Mouse (Mus musculus): ENCODE data around the gene Pcdh7. TPM values are rescaled to one million over a fixed set of nuclear protein-coding genes. Genes with fewer than 3 reads are reported as not detected.
"Not testable (repeated sequence)": the region's sequence is repeated elsewhere in the genome, so short reads cannot be mapped to it uniquely, and the experiment has no call there.

The Pcdh7 gene
- polyA plus RNA-seq, 1 experiment from 2014 or later = 22.8 TPM

DNA sequence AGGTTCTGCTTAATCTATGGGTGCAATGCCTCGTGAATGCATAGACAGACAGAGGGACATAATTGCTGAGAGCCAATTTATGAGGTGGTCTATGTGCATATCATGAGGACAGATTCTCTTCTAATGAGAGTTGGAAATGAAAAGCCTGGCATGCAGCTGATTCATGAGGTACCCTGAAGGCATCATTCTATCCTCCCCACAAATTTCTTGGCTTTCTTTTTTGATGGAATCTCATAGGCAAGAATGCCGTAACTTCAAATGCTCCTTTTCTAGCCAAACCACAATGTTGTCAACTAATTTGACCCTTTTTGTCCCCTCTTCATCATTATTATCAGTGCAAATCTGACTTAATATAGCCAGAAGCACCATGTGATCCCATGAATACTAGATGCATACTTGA lies 426.1 kb downstream of the Pcdh7 start:
- Histone ChIP-seq H3K4me1 (ENCODE audit: control insufficient read depth, insufficient read depth, low read length) (no peaks in the 10 kb centered on the region), H3K9me3 (replicated peaks; ENCODE audit: control insufficient read depth, low read length) (no peaks in the 10 kb centered on the region), H3K4me3 (ENCODE audit: low read length) (no peak overlapping the region), H3K27me3 (ENCODE audit: control insufficient read depth, insufficient read depth, low read length) (no peaks in the 10 kb centered on the region), H3K4me2 (ENCODE audit: low read depth, low read length) (no peak overlapping the region), H3K36me3 (ENCODE audit: control insufficient read depth, insufficient read depth) (no peaks in the 10 kb centered on the region), H3K27ac (ENCODE audit: low read length) (no peak overlapping the region), H3K9ac (ENCODE audit: low read length) (no peak overlapping the region)
- 79% methylated on average over 2 of the region's 2 CpGs for WGBS
- no peak for ATAC-seq (replicated peaks; ENCODE audit: extremely low read depth, insufficient read depth, low FRiP score)

DNA sequence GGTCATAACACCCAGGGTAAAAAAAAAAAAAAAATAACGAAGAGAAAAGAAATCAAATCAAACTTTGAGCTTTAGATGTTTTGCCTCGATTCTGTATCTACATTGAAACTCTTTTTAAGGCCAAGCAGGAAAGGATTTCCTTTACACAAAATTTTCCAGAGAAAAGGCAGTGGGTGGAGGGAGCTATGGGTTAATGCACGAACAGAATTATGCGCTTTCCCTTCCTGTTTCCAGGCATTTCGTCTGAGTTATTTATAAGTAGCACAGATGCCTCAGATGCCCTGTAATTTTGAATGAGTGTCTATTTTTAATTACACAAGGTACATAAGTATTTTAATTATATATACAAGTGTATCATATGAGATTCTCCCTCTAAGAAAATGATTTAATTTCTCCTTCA lies 436.2 kb downstream of the Pcdh7 start:
- Histone ChIP-seq H3K36me3 (ENCODE audit: control insufficient read depth, insufficient read depth) (no peaks in the 10 kb centered on the region), H3K27me3 (ENCODE audit: control insufficient read depth, insufficient read depth, low read length) (no peaks in the 10 kb centered on the region), H3K27ac (ENCODE audit: low read length) (no peak overlapping the region), H3K4me3 (ENCODE audit: low read length) (no peak overlapping the region), H3K4me2 (ENCODE audit: low read depth, low read length) (no peak overlapping the region), H3K9me3 (replicated peaks; ENCODE audit: control insufficient read depth, low read length) (no peaks in the 10 kb centered on the region), H3K4me1 (ENCODE audit: control insufficient read depth, insufficient read depth, low read length) (no peaks in the 10 kb centered on the region), H3K9ac (ENCODE audit: low read length) (no peak overlapping the region)
- no peak for ATAC-seq (replicated peaks; ENCODE audit: extremely low read depth, insufficient read depth, low FRiP score)
- 37% methylated on average over 5 of the region's 5 CpGs for WGBS

GRCm38 (mm10) chr5:58172218-58172617 lies 454.5 kb downstream of the Pcdh7 start:
- no peak overlapping the region for H3K27ac ChIP-seq (ENCODE audit: low read length)
- no peaks in the 10 kb centered on the region for H3K9me3 ChIP-seq (replicated peaks; ENCODE audit: control insufficient read depth, low read length)
- no peaks in the 10 kb centered on the region for H3K27me3 ChIP-seq (ENCODE audit: control insufficient read depth, insufficient read depth, low read length)
- H3K4me3 ChIP-seq (ENCODE audit: low read length) = no peak overlapping the region
- H3K4me2 ChIP-seq (ENCODE audit: low read depth, low read length) = no peak overlapping the region
- H3K4me1 ChIP-seq (ENCODE audit: control insufficient read depth, insufficient read depth, low read length) = peaks cover 3% of the 10 kb centered on the region; the same call in 1 of the 2 replicates
- ATAC-seq (replicated peaks; ENCODE audit: extremely low read depth, insufficient read depth, low FRiP score) = no peak
- no peak overlapping the region for H3K9ac ChIP-seq (ENCODE audit: low read length)
- no peaks in the 10 kb centered on the region for H3K36me3 ChIP-seq (ENCODE audit: control insufficient read depth, insufficient read depth)

DNA sequence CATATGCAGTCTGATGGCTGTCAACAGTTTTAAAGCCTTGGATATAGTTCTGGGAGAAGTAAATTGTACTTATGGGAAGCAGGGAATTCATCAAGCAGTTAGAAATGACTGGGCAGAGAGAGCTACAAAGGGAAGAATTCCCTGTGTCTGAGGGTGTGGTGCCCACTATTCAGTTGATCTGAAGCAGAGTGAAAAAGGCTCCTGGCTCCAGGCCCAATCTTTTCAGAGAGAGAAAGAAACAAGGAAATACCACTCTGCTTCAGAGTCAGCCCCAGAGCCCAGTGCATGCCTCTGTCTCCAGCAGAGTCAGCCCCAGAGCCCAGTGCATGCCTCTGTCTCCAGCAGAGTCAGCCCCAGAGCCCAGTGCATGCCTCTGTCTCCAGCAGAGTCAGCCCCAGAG lies 456.6 kb downstream of the Pcdh7 start:
- not testable (repeated sequence) for H3K36me3 ChIP-seq (ENCODE audit: control insufficient read depth, insufficient read depth); H3K27me3 ChIP-seq (ENCODE audit: control insufficient read depth, insufficient read depth, low read length); H3K4me1 ChIP-seq (ENCODE audit: control insufficient read depth, insufficient read depth, low read length); H3K4me3 ChIP-seq (ENCODE audit: low read length); ATAC-seq (replicated peaks; ENCODE audit: extremely low read depth, insufficient read depth, low FRiP score); H3K9me3 ChIP-seq (replicated peaks; ENCODE audit: control insufficient read depth, low read length); H3K9ac ChIP-seq (ENCODE audit: low read length); H3K27ac ChIP-seq (ENCODE audit: low read length); H3K4me2 ChIP-seq (ENCODE audit: low read depth, low read length)

DNA sequence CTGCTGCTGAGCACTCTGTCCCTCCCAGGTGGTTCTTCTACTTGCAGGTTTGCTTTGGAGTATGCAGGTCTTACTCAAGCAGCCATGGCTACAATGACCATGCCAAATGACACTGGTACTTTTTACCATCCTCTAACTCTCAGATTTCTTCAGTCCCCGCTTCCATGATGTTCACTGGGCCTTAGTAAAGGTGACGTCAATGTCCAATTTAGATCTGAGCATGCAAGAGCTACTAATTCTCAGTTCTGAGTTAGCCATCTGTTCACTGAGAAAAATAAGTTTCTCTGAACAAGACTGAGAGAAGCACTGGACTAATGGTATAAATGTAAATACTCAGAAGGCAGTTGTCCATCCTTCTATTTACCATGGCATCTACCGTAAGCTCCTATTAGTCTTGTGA lies 457.8 kb downstream of the Pcdh7 start:
- ATAC-seq (replicated peaks; ENCODE audit: extremely low read depth, insufficient read depth, low FRiP score) = no peak
- no peaks in the 10 kb centered on the region for H3K27me3 ChIP-seq (ENCODE audit: control insufficient read depth, insufficient read depth, low read length)
- no peak overlapping the region for H3K9ac ChIP-seq (ENCODE audit: low read length)
- 96% methylated on average over 3 of the region's 3 CpGs for WGBS
- peaks cover 3% of the 10 kb centered on the region; the same call in 1 of the 2 replicates for H3K4me1 ChIP-seq (ENCODE audit: control insufficient read depth, insufficient read depth, low read length)
- no peak overlapping the region for H3K27ac ChIP-seq (ENCODE audit: low read length)
- H3K9me3 ChIP-seq (replicated peaks; ENCODE audit: control insufficient read depth, low read length) = no peaks in the 10 kb centered on the region
- H3K36me3 ChIP-seq (ENCODE audit: control insufficient read depth, insufficient read depth) = no peaks in the 10 kb centered on the region
- H3K4me2 ChIP-seq (ENCODE audit: low read depth, low read length) = no peak overlapping the region
- no peak overlapping the region for H3K4me3 ChIP-seq (ENCODE audit: low read length)
